Mouse (Mus musculus) c-Kit-positive CD71-positive TER-119-negative erythroid progenitor cells, embryonic 14.5 days (primary cell): ENCODE measurements around the gene Cenpb.
A peak's percentile ranks its signal among the peaks of the same experiment; 100 is the strongest.

Experiments used
- DNase-seq: peaks from one replicate; pipeline ENCODE4 v3.0.0-alpha.2; 2013; ENCODE audit warnings: low read depth

Cenpb gene

GRCm38 (mm10) chr2:131200710-131201109 is 20.8 kb upstream of the Cenpb start:
- no peak for DNase-seq

- DNase-seq: no peak
Observed at GRCm38 (mm10) chr2:131196606-131197316, 16.9 kb upstream of the Cenpb start.

GRCm38 (mm10) chr2:131191005-131191390 is 11.1 kb upstream of the Cenpb start:
- no peak for DNase-seq

GRCm38 (mm10) chr2:131190344-131191004 is 10.6 kb upstream of the Cenpb start:
- no peak for DNase-seq

GRCm38 (mm10) chr2:131189521-131190309 is 9.8 kb upstream of the Cenpb start:
- DNase-seq: no peak

- no peak for DNase-seq
Observed at GRCm38 (mm10) chr2:131188311-131188710, 8.4 kb upstream of the Cenpb start.

- no peak for DNase-seq
Observed at GRCm38 (mm10) chr2:131187602-131187922, 7.7 kb upstream of the Cenpb start.

- DNase-seq: no peak
Observed at GRCm38 (mm10) chr2:131186771-131187601, 7.1 kb upstream of the Cenpb start, which contains the start of the genes Cdc25b and Spef1. Gene Cdc25b (plus strand): TSS chr2:131186949. Gene Spef1 (minus strand): TSS chr2:131187282.

GRCm38 (mm10) chr2:131186343-131186742 is 6.5 kb upstream of the Cenpb start:
- no peak for DNase-seq

- no peak for DNase-seq
Observed at GRCm38 (mm10) chr2:131179246-131179886, 501 bp downstream of the Cenpb start.

- no peak for DNase-seq
Observed at GRCm38 (mm10) chr2:131178828-131179245, 1.0 kb downstream of the Cenpb start.

- DNase-seq: no peak
Observed at GRCm38 (mm10) chr2:131177932-131178331, 1.9 kb downstream of the Cenpb start.

GRCm38 (mm10) chr2:131176491-131176890 is 3.4 kb downstream of the Cenpb start:
- no peak for DNase-seq

GRCm38 (mm10) chr2:131175945-131176309 is 3.9 kb downstream of the Cenpb start:
- no peak for DNase-seq

- DNase-seq: no peak
Observed at GRCm38 (mm10) chr2:131175286-131175944, 4.5 kb downstream of the Cenpb start.

GRCm38 (mm10) chr2:131174700-131175099 is 5.2 kb downstream of the Cenpb start:
- peak; percentile 79 for DNase-seq

GRCm38 (mm10) chr2:131172322-131172721 is 7.5 kb downstream of the Cenpb start:
- DNase-seq: no peak

GRCm38 (mm10) chr2:131171401-131172104 is 8.3 kb downstream of the Cenpb start:
- no peak for DNase-seq

- no peak for DNase-seq
Observed at GRCm38 (mm10) chr2:131170936-131171335, 8.9 kb downstream of the Cenpb start.

GRCm38 (mm10) chr2:131168914-131169313 is 11.0 kb downstream of the Cenpb start:
- DNase-seq: no peak
